Mouse (Mus musculus) cerebellum, postnatal 25 days (tissue): Measurements from ENCODE around the gene Rps23.
"Not testable (repeated sequence)": the region's sequence is repeated elsewhere in the genome, so short reads cannot be mapped to it uniquely, and the experiment has no call there.

Experiments
- DNase-seq, 2 experiments: peaks; one replicate each; pipeline ENCODE4 v3.0.0; 2021; ENCODE audit warnings: mixed read lengths in 2 of 2

The Rps23 gene

GRCm38 (mm10) chr13:90922751-90923612 lies at the start of gene Rps23:
Rps23 (plus strand) TSS chr13:90922958.
- DNase-seq, result peak; percentile 89 to 93

DNA sequence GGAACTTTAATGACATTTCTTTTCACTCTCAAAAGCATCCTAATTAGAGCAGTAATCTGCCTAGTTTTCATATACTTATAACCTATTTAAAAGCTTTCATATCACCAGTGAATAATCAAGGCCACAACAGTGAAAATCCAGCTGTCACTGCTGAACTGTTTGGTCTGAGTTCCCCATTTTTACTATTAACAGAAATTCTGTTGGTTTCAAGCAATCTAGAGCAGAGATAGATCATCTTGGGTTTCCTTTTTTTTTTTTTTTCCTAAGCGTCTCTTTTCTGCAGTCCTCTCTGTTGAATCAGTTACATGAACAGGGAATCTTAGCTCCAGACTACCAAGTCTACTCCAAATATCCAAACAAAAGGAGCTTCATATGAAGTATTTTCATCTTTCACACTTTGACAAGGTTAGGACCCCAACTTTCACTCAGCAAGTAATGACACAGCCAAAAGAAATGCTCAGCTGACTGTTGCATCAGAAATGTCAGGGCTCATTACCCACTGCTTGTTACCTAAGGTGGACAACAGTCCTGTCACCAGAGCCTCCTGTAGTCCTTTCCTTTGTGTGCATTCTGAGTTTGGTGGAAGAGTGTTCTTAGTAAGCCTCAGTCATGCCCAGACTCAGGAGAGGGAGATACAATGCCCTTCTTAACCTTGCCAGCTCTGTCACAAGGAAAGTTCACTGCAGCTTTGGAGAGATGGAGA lies 40.9 kb upstream of the Rps23 start:
- DNase-seq, result no peak

DNA sequence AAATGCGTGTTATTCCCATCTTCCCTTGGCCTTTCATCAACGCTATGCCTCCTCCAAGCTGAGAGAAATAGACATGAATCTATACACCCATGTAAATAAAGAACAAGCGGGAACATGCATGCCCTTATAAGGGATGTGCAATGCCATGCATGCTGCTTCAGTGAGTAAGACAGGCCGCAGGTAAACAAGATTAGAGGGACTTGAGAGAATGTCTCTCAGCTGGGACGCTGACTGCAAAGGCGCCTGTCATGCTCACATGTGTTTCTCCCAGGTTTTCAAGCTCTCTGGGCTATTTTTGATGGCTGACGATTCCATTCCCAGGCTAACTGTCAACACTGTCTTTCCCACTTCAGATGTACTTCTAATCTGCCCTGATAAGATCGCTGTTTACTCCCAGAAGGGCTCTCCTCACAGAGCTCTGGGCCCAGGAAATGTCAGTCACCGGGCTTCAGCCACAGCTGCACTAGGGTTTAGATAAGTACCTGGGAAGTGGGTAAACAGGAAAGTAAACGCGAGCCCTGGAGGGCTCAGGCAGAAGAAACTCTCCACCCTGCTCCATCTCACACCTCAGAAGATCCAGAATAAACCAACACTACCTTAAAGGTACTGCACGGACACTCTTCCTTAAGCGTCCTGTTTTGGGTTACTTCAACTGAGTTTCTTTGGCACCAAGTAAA lies 36.8 kb upstream of the Rps23 start:
- DNase-seq, result no peak

DNA sequence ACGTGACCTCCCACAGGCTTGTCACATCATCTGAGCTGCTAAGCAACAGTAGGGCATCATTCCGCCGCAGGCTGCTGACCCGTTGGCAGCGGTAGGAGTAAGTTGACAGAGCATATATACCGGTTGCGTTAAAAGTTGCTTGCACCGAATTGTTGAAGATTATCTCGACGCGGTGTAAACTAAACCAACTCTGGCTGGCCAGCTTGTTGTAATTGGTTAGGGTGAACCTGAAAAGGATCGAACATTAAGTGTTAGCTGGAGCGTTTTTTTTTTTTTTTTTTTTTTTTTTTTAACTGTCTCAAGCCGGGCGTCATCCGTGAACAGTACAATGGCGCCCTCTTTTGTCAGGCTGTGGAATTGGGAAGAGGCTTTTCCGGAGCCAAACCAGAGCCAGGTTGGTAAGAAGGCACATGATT lies 36.2 kb upstream of the Rps23 start:
- peak; percentile 66 to 78 for DNase-seq

DNA sequence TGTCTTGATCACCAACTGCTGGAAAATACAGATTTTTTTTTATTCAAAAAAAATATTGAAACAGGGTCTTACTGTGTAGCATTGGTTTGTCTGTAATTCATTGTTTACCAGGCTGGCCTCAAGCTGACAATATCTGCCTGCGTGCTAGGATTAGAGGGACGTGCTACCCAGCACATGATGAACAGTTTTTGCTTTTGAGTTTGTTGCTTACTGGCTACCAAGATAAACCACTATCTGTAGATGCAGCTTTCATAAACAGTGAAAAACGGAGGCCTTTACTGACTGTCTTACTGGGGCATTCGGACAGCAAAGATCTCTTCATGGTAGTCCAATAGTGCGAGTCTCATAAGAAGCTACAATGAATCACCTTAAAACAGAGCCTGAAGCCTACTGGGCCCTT lies 32.6 kb upstream of the Rps23 start:
- no peak for DNase-seq

DNA sequence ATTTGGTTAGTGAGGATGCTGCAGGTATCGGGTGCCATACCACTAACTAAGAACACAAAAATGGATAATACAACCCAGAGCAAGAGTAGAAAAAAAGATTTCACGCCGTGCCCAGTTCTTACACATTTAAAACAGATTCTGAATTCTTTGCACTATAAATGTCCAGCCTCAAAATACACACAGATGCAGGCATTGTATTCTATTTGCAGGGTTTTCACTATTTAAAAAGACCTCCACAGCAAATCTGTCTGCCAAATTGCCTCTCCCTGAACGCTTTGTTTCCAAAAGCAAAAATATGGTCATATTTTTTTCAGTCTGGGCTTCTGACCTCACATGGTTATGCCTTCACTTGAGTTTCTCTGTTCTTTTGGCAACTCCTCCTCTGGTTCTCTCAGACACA lies 27.9 kb upstream of the Rps23 start:
- DNase-seq, result no peak

DNA sequence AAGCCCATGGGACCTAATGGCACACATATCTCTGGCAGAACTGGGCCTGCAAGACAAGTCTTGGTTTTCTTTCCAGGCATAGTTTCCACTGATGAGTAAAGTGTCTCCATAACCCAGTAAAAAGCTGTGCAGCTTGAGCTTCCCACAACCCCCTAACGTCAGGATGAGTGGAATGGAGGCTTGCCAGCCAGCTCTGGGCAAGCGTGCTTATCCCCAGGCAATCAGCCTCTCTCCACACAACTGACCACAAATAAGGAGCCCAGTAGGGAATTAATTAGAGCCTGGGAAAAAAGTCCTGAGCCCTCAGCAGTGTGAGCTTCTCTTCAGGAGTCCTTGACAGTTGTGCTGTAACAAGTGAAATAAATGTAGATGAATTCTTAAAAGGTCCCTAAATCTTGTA lies 26.7 kb upstream of the Rps23 start:
- DNase-seq, result peak; percentile 28 to 66

DNA sequence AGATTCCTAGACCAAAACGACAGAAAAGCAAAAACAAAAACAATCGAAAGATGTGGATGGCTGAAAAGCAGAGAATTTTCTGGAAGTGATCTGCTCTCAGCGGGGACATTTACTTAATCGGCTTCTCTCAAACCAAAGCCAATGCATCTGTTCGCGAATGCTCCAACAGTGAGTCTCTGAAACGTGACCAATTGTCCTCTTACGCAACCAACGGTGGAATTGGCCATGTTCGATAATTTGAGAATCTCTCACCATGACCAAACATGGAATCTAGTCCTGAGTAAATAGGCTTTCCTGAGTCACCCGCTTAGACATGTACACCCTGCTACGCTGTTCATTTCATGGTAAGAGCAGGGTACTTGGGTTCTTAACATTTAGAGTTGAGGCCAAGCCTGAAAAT lies 25.9 kb upstream of the Rps23 start:
- DNase-seq, result no peak

GRCm38 (mm10) chr13:90905176-90905575 lies 17.6 kb upstream of the Rps23 start, which contains the start of gene Atp6ap1l:
Atp6ap1l (minus strand) TSS chr13:90905355.
- DNase-seq, result no peak

- DNase-seq, result no peak
Measured at GRCm38 (mm10) chr13:90907376-90907775, 15.4 kb upstream of the Rps23 start.

GRCm38 (mm10) chr13:90912760-90913674 lies 9.7 kb upstream of the Rps23 start:
- DNase-seq, result no peak

GRCm38 (mm10) chr13:90913675-90914192 lies 9.0 kb upstream of the Rps23 start:
- no peak for DNase-seq

DNA sequence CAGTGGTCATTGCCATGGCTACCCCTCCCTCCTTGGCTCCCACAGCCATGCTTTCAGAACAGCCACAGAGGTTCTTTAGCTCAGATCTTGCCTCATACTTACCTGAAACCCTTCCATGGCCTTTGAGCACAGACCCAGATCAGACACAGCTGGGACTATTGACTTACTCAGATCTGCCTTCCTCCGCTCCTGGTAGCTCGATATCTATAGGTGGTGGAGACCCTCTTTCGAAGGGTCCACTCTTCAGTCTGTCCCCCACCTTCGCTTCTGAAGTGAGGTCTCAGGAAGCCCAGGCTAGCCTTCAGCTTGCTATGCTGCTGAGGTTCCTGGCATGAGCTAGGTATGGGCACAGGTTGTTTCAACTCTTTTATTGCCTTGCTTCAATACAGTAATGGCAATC lies 8.0 kb upstream of the Rps23 start:
- DNase-seq, result no peak

- not testable (repeated sequence) for DNase-seq
Measured at GRCm38 (mm10) chr13:90923617-90924016, 859 bp downstream of the Rps23 start.

GRCm38 (mm10) chr13:90924072-90924471 lies 1.3 kb downstream of the Rps23 start:
- DNase-seq, result no peak

GRCm38 (mm10) chr13:90925191-90925590 lies 2.4 kb downstream of the Rps23 start:
- DNase-seq, result no peak

DNA sequence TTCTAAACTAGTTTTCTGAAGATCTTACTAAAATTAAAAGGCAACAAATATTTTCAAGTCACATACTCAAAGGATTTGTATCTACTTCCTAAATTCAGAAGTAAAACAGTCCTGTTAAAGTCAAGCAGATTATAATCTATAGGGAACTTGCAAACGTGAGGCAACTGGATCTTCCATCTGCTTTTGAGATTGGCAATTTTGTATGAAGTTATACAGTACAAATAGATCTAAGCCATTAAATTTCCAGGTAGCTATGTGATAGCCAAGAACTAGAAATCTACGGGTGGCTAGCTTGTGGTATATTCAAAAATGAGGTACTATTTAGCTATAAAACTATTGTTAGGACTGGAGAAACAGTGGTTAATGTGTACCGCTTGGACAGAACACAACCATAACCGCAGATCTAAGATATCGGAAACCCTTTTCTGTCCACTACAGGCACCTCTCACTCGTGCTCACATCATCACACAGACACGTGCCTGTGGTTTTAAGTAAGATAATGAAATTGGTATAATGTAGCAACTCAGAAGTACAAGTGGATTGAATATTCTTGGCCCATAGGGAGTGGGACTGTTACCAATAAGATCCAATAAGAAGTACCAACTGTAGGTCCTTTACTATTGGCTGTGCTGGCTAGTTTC lies 3.5 kb downstream of the Rps23 start:
- DNase-seq, result no peak

DNA sequence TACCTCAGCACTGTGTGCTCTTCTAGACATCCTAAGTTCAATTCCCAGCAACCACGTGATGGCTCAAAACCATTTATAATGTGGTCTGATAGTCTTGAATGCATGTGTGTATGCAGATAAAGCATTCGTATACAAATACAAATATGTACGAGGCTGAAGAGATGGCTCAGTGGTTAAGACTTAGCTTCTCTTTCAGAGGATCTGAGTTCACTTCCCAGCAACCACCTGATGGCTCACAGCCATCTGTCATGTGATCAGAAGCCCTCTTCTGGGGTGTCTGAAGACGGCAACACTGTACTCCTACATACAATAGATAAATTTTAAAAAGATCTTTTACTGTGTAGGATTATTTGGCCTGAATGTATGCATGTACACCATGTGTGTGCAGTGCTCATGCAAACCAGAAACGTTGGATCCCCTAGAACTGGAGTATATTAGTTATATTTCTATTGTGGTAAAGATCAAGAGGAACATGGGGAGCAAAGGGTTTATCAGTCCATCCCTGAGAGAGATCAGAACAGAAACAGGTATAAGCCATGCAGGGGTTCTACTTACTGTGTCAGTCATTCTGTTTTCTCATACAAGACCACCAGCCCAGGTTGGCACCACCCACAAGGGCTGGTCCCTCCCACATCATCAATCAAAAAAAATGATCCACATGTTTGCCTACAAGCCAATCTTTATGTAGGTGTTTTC lies 4.3 kb downstream of the Rps23 start:
- no peak for DNase-seq

DNA sequence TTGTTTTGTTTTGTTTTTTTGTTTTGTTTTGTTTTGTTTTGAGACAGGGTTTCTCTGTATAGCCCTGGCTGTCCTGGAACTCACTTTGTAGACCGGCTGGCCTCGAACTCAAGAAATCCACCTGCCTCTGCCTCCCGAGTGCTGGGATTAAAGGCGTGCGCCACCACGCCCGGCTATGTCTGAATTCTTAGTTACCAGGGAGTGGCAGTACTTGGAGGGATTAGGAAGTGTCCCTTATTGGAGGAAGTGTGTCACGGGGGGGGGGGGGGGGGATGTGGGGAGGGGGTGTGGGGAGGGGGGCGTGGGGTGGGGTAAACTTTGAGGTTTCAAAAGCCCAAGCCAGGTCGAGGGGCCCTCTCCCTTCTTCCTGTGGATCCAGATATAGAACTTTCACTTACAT lies 5.5 kb downstream of the Rps23 start:
- not testable (repeated sequence) for DNase-seq

DNA sequence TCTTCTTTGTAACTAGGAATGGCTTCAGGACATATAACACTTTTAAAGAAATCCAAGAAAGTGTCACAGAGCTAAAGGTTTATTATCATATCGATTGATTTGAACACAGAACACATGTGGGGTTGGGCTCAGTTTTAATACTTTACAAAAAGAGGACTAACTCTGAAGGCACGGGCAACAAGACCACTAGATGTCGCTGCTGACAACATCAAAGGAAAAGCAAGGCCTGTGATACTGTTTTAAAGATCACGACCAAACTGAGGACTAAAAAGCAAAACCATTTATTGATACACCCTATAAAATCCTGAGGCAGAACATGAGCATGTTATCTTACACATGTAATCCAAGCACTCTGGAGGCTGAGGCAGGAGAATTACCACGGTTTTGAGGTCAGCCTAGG lies 7.1 kb downstream of the Rps23 start:
- peak; percentile 56 to 81 for DNase-seq

- DNase-seq, result no peak
Measured at GRCm38 (mm10) chr13:90933256-90933655, 10.5 kb downstream of the Rps23 start.
